Mouse (Mus musculus): ENCODE data around the gene Cyp21a1. TPM values are rescaled to one million over a fixed set of nuclear protein-coding genes. Genes with fewer than 3 reads are reported as not detected.
"Not testable (repeated sequence)": the region's sequence is repeated elsewhere in the genome, so short reads cannot be mapped to it uniquely, and the experiment has no call there.

Gene Cyp21a1
- polyA plus RNA-seq, 1 experiment from 2014 or later, result not detected

- Histone ChIP-seq H3K36me3 (ENCODE audit: insufficient read depth, low read length) (peaks cover 25% of the 10 kb centered on the region), H3K9me3 (ENCODE audit: low read length) (no peaks in the 10 kb centered on the region), H3K27ac (ENCODE audit: low read length) (no peak overlapping the region), H3K4me3 (ENCODE audit: low read depth, low read length) (no peak overlapping the region), H3K9ac (replicated peaks; ENCODE audit: low read depth) (no peak overlapping the region), H3K27me3 (replicated peaks; ENCODE audit: insufficient read depth, low read length) (no peaks in the 10 kb centered on the region), H3K4me1 (ENCODE audit: insufficient read depth, low read depth, low read length) (no peaks in the 10 kb centered on the region), H3K4me2 (replicated peaks; ENCODE audit: low read depth, low read length) (no peak overlapping the region)
- TF ChIP-seq CTCF (IDR thresholded peaks at IDR 0.05) (no peak), EP300 (IDR thresholded peaks at IDR 0.05) (no peak)
- no peak for DNase-seq (ENCODE audit: low spot score)
- ATAC-seq, result no peak
- WGBS, result 91% methylated on average over 13 of the region's 13 CpGs
Observed at GRCm38 (mm10) chr17:34844884-34845283, 40.5 kb upstream of the Cyp21a1 start.

GRCm38 (mm10) chr17:34840736-34841307 is 36.5 kb upstream of the Cyp21a1 start:
- H3K4me1 ChIP-seq (ENCODE audit: insufficient read depth, low read depth, low read length), result peaks cover 12% of the 10 kb centered on the region; the same call in 1 of the 2 replicates
- no peak overlapping the region for H3K4me3 ChIP-seq (ENCODE audit: low read depth, low read length)
- H3K27me3 ChIP-seq (replicated peaks; ENCODE audit: insufficient read depth, low read length), result no peaks in the 10 kb centered on the region
- peaks cover 11% of the 10 kb centered on the region for H3K36me3 ChIP-seq (ENCODE audit: insufficient read depth, low read length)
- DNase-seq (ENCODE audit: low spot score) (no peak), ATAC-seq (no peak)
- no peak overlapping the region for H3K4me2 ChIP-seq (replicated peaks; ENCODE audit: low read depth, low read length)
- no peak overlapping the region for H3K27ac ChIP-seq (ENCODE audit: low read length)
- 83% methylated on average over 6 of the region's 6 CpGs for WGBS
- TF ChIP-seq CTCF (IDR thresholded peaks at IDR 0.05), result no peak
- no peak for TF ChIP-seq EP300 (IDR thresholded peaks at IDR 0.05)
- H3K9me3 ChIP-seq (ENCODE audit: low read length), result no peaks in the 10 kb centered on the region
- no peak overlapping the region for H3K9ac ChIP-seq (replicated peaks; ENCODE audit: low read depth)

GRCm38 (mm10) chr17:34838785-34839184 is 34.4 kb upstream of the Cyp21a1 start:
- Histone ChIP-seq H3K27me3 (replicated peaks; ENCODE audit: insufficient read depth, low read length) (no peaks in the 10 kb centered on the region), H3K27ac (ENCODE audit: low read length) (no peak overlapping the region), H3K9ac (replicated peaks; ENCODE audit: low read depth) (no peak overlapping the region), H3K4me1 (ENCODE audit: insufficient read depth, low read depth, low read length) (peaks cover 12% of the 10 kb centered on the region; the same call in 1 of the 2 replicates), H3K4me3 (ENCODE audit: low read depth, low read length) (no peak overlapping the region), H3K9me3 (ENCODE audit: low read length) (no peaks in the 10 kb centered on the region), H3K36me3 (ENCODE audit: insufficient read depth, low read length) (peaks cover 10% of the 10 kb centered on the region), H3K4me2 (replicated peaks; ENCODE audit: low read depth, low read length) (no peak overlapping the region)
- TF ChIP-seq EP300 (IDR thresholded peaks at IDR 0.05) (no peak), CTCF (IDR thresholded peaks at IDR 0.05) (no peak)
- ATAC-seq (no peak), DNase-seq (ENCODE audit: low spot score) (no peak)
- WGBS, result 85% methylated on average over 7 of the region's 7 CpGs

GRCm38 (mm10) chr17:34837464-34838324 is 33.3 kb upstream of the Cyp21a1 start:
- Histone ChIP-seq H3K4me1 (ENCODE audit: insufficient read depth, low read depth, low read length) (peaks cover 12% of the 10 kb centered on the region; the same call in 1 of the 2 replicates), H3K4me3 (ENCODE audit: low read depth, low read length) (peak overlapping the region; percentile 77), H3K4me2 (replicated peaks; ENCODE audit: low read depth, low read length) (peak overlapping the region; percentile 91), H3K9me3 (ENCODE audit: low read length) (no peaks in the 10 kb centered on the region), H3K9ac (replicated peaks; ENCODE audit: low read depth) (peak overlapping the region; percentile 74), H3K27me3 (replicated peaks; ENCODE audit: insufficient read depth, low read length) (no peaks in the 10 kb centered on the region), H3K36me3 (ENCODE audit: insufficient read depth, low read length) (peaks cover 6% of the 10 kb centered on the region), H3K27ac (ENCODE audit: low read length) (peak overlapping the region; percentile 85)
- ATAC-seq (no peak; the same call in 1 of the 2 replicates), DNase-seq (ENCODE audit: low spot score) (no peak)
- 36% methylated on average over 43 of the region's 43 CpGs for WGBS
- no peak for TF ChIP-seq EP300 (IDR thresholded peaks at IDR 0.05)
- no peak for TF ChIP-seq CTCF (IDR thresholded peaks at IDR 0.05)

GRCm38 (mm10) chr17:34836856-34837221 is 32.5 kb upstream of the Cyp21a1 start, which contains the start of the genes Stk19 and Dxo:
Gene Stk19, minus strand, starts transcription at chr17:34836945.
Gene Dxo, plus strand, starts transcription at chr17:34837019.
- H3K4me1 ChIP-seq (ENCODE audit: insufficient read depth, low read depth, low read length), result peaks cover 12% of the 10 kb centered on the region; the same call in 1 of the 2 replicates
- ATAC-seq (peak; percentile 96), DNase-seq (ENCODE audit: low spot score) (peak; percentile 98)
- no peaks in the 10 kb centered on the region for H3K27me3 ChIP-seq (replicated peaks; ENCODE audit: insufficient read depth, low read length)
- peaks cover 6% of the 10 kb centered on the region for H3K36me3 ChIP-seq (ENCODE audit: insufficient read depth, low read length)
- H3K9ac ChIP-seq (replicated peaks; ENCODE audit: low read depth), result peak within 1 kb of the TSS; percentile 74
- WGBS, result under 1% methylated on average over 40 of the region's 40 CpGs
- TF ChIP-seq CTCF (IDR thresholded peaks at IDR 0.05) (no peak), EP300 (IDR thresholded peaks at IDR 0.05) (no peak)
- H3K4me3 ChIP-seq (ENCODE audit: low read depth, low read length), result peak within 1 kb of the TSS; percentile 77
- peak within 1 kb of the TSS; percentile 91 for H3K4me2 ChIP-seq (replicated peaks; ENCODE audit: low read depth, low read length)
- H3K27ac ChIP-seq (ENCODE audit: low read length), result peak within 1 kb of the TSS; percentile 85
- no peaks in the 10 kb centered on the region for H3K9me3 ChIP-seq (ENCODE audit: low read length)

- peaks cover 12% of the 10 kb centered on the region; the same call in 1 of the 2 replicates for H3K4me1 ChIP-seq (ENCODE audit: insufficient read depth, low read depth, low read length)
- no peaks in the 10 kb centered on the region for H3K27me3 ChIP-seq (replicated peaks; ENCODE audit: insufficient read depth, low read length)
- H3K9ac ChIP-seq (replicated peaks; ENCODE audit: low read depth), result peak overlapping the region; percentile 74
- no peaks in the 10 kb centered on the region for H3K9me3 ChIP-seq (ENCODE audit: low read length)
- peak overlapping the region; percentile 91 for H3K4me2 ChIP-seq (replicated peaks; ENCODE audit: low read depth, low read length)
- peak overlapping the region; percentile 85 for H3K27ac ChIP-seq (ENCODE audit: low read length)
- H3K36me3 ChIP-seq (ENCODE audit: insufficient read depth, low read length), result peaks cover 6% of the 10 kb centered on the region
- peak overlapping the region; percentile 77 for H3K4me3 ChIP-seq (ENCODE audit: low read depth, low read length)
- 4% methylated on average over 45 of the region's 48 CpGs for WGBS
- peak; percentile 76 for ATAC-seq
- no peak for TF ChIP-seq CTCF (IDR thresholded peaks at IDR 0.05)
- TF ChIP-seq EP300 (IDR thresholded peaks at IDR 0.05), result no peak
- DNase-seq (ENCODE audit: low spot score), result peak; percentile 87
Observed at GRCm38 (mm10) chr17:34836155-34836855, 31.9 kb upstream of the Cyp21a1 start.

GRCm38 (mm10) chr17:34830776-34831175 is 26.4 kb upstream of the Cyp21a1 start:
- 89% methylated on average over 1 of the region's 1 CpGs for WGBS
- not testable (repeated sequence) for ATAC-seq; DNase-seq (ENCODE audit: low spot score); H3K27me3 ChIP-seq (replicated peaks; ENCODE audit: insufficient read depth, low read length); H3K4me1 ChIP-seq (ENCODE audit: insufficient read depth, low read depth, low read length); H3K4me3 ChIP-seq (ENCODE audit: low read depth, low read length); H3K9ac ChIP-seq (replicated peaks; ENCODE audit: low read depth); H3K4me2 ChIP-seq (replicated peaks; ENCODE audit: low read depth, low read length); H3K9me3 ChIP-seq (ENCODE audit: low read length); H3K27ac ChIP-seq (ENCODE audit: low read length)
- H3K36me3 ChIP-seq (ENCODE audit: insufficient read depth, low read length), result peaks cover 21% of the 10 kb centered on the region; the same call in 1 of the 2 replicates
